Mouse (Mus musculus): ENCODE measurements around the gene Haus6.

Haus6 gene

DNA sequence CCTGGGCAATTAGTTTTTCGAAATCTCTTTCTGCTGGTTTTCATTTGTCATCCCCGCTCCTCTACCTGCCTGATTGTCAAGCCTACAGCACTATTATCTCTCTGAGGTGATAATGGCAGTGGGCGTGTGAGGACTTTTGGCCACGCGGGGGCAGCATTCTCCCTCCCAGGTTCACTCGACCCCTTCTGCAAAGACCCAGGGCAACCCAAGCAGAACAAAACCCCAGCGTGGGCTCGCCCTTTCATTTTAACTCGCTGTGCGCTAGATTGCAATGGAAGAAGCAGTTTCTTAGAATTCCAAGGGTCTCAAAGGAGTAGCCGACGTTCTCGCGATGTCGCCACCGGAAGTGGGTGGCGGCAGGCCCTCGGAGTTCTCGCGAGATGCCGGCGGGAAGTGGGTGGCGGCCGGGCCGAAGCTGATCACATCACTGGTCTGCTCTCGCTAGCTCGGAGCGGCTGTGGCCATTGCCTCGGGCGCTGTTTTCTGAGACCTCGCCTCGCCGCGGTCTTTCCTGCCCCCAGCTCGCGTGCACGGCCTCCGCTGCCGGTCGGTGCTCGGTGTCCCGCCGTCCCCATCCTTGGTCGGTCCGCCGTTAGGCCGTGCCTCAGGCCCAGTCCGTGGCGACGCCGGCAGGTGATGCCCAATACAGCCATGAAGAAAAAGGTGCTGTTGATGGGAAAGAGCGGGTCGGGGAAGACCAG, 36.4 kb downstream of the Haus6 start, which contains the start of gene Rraga:
Gene Rraga, plus strand, starts transcription at position 386 of the 701 bp plus-strand sequence.
- DNase-seq (ENCODE audit: extremely low read depth, insufficient read length, low spot score), result peak; percentile 99

DNA sequence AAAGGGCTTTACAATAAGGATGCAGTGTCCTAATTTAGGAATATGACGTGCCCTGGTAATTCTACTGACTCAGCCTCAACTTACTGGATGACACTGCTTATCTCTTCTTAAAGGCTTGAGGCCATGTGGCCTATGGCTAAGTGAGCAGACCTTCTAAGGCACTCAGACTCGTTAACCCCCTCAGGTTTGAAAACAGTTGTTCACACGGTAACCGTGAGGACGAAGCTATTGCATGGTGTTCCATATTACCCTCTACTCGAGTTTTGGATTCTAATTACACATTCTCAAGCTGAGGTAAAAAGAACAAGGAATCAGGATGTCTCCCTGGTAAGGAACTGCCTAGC, 36.9 kb downstream of the Haus6 start:
- no peak for DNase-seq (ENCODE audit: extremely low read depth, insufficient read length, low spot score)

DNA sequence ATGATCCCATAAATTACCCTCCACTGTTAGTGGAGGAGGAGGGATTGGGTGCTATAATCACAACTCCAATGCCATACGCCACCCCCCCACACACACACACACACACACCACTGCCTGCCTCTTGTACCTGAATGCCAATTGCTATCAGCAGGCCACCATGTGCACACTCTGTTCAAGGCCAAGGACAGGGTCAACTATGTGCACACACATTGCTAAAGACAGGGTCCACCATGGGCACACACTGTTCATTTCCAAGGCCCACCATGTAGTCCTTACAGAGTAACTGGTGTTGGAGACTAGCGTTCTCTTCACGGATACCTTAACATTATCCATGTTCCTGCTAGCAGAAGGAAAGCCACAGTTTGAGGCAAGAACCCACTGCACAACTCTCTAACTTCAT, 50.8 kb downstream of the Haus6 start:
- no peak for DNase-seq (ENCODE audit: extremely low read depth, insufficient read length, low spot score)

DNA sequence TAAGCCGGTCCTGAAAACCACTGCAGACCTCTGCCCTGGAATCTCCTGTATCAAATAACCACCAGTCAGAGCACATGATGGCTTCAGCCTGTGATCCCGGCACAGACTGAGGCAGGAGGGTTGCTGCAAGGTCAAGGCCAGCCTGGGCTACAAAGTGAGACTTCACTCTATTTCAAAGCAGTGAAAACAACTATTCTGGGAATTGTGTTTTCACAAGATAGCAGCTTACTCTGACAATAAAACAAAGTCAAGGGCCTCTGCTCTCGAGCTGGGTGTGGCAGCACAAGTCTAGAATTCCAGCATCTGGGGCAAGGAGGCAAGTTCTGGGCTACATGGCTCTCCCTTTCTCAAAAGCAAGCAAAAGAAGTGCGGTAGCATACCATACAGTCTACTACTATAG, 52.8 kb downstream of the Haus6 start:
- DNase-seq (ENCODE audit: extremely low read depth, insufficient read length, low spot score), result no peak

DNA sequence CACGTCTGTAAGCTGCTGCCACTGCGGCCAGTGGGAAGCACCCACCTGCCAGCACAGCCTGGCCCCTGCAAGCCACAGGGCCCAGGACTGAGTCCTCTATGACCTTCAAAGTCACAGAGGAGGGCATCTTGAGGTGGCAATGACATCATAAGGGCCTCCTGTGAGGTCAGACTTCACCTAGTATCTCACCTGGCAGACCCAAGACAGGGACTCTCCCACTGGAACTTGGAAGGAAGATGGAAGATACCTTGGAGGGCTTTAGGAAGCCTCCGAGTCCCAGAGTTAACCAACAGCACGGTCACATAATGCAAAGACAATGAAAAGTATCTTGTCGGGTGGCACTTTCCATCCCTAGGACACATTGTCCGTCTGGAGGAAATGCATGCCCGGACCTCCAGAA, 53.6 kb downstream of the Haus6 start, which contains the start of gene Saxo1:
Gene Saxo1, minus strand, starts transcription at position 101 of the 400 bp plus-strand sequence.
- no peak for DNase-seq (ENCODE audit: extremely low read depth, insufficient read length, low spot score)

DNA sequence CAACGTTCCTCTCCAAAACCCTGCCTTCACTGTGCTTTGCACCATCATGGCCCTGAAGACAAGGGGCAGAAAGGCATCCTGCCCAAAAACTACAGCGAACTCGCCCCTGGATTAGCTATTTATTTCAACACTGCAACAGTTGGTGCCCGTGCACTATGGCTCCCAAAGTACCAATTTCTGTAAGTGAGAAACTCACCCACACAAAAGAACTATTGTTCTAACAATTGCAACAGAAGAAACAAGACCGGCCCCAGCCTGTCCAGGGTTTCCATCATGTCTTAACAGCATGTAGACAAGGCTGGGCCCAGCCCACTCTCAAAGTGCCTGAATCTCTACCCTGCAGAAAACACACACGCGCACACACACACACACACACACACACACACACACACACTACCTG, 54.5 kb downstream of the Haus6 start:
- no peak for DNase-seq (ENCODE audit: extremely low read depth, insufficient read length, low spot score)

DNA sequence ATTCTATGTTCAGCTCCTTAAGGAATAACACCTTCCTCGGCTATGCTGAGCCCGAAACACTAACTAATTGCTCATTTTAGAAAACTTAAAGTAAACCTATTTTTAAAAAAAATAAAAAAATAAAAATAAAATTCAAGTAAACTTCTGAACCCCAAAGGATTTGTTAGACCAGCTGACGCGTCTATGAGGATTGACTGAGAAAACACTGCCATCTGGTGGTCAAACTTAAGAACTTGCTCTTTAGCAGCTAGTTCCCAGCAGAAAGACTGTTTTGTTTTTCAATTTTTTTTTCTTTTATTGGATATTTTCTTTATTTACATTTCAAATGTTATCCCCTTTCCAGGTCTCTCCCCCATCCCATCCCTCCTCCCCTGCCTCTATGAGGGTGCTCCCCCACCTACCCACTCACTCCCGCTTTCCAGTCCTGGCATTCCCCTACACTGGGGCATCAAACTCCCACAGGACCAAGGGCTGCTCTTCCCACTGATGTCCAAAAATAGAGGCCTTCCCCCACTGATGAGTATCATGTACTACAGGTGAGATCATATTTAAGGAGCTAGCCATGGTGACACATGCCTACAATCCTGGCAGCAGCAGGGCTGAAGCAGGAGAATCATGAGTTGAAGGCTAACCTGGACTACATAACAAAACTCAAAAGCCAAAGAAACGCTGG, 56.7 kb downstream of the Haus6 start:
- DNase-seq (ENCODE audit: extremely low read depth, insufficient read length, low spot score), result no peak

DNA sequence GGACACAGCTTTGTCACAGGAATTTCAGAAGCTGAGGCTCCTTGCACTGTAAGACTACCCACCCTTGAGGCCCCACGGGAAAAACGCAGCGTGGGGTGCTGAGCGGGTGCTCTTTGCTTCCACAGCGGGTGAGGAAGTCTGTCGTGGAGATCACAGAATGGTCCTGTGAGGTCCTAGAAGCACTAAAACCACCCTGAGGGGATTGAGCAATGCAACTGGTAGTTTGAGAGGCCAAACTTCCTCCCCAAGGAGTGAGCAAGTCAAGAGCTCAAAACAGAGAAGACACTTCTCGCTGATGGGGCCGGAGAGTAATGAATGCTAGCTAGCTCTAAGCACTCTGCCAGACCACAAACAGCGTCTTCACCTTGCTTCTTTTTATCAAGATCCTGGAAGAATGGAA, 63.5 kb downstream of the Haus6 start:
- DNase-seq (ENCODE audit: extremely low read depth, insufficient read length, low spot score), result no peak

DNA sequence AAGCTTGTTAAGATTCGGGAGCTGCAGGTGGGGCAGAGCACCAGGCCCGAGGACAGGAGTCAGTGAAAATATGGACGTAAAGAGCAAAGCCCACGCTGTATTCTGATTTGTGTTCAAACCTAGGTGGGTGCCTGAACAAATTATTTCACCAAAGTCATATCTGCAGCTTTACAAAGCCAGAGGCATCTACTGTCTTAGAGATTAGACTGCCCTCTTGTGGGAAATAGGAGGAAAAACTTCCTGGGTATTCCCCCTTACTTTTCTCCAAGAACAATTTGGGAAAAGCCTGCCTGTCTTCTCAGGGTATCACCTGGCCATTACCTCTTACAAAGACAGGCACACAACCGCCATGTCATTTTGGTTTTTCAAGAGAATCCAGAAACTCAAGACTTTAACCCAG, 66.2 kb downstream of the Haus6 start:
- DNase-seq (ENCODE audit: extremely low read depth, insufficient read length, low spot score), result no peak

DNA sequence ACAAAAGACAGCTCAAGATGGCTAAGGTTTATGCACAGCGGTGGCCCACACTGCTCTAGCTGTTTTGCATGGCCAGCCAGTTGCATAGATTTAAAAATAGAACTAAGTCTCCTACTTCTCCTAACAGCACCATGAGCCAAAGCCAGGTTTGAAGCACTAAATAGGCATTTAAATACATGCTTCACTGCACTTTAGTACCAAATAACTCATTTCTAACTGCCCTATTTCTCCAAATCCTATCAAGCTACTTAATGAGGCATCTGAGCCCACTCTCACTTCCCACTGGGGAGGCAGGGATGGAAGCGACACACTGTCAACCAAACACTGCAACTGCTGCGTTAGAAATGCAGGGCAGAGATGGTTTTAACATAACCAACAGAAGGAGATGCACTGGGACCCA, 67.9 kb downstream of the Haus6 start:
- DNase-seq (ENCODE audit: extremely low read depth, insufficient read length, low spot score), result no peak

DNA sequence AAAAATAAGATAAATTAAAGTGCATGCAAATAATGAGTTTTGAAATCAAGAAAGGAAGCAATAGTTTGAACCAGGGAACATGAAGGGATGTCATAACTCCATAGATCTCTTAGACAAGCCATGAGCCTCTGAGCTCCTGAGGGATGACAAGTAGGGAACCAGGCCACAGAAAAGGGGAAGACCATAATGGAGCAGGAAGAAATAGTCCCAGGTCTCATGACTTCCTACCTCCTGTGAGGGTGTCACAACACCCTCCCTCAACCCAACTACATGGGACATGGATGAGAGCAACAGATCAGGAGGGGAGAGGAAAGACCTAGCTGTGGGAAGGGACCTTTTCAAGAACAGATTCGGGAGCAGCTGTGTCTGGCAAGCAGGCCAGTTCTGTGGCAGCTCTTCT, 70.3 kb downstream of the Haus6 start:
- no peak for DNase-seq (ENCODE audit: extremely low read depth, insufficient read length, low spot score)

DNA sequence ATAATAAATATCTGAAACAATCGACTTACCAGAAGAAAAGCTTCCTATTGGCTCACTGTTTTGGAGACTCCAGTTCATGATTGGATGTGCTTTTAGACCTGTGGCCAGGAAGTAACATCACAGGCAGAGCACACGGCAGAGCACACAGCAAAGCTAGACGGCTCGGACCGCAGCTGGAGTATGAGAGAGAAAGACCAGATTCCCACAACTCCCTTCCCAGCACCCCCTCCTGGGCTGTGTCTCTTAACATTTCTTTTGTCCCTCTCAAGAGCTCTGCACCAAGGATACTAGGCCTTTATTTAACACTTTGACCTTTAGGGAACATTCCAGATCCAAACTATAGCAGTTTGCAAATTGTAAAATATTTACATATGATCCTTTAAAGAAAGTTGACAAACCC, 72.9 kb downstream of the Haus6 start:
- no peak for DNase-seq (ENCODE audit: extremely low read depth, insufficient read length, low spot score)

DNA sequence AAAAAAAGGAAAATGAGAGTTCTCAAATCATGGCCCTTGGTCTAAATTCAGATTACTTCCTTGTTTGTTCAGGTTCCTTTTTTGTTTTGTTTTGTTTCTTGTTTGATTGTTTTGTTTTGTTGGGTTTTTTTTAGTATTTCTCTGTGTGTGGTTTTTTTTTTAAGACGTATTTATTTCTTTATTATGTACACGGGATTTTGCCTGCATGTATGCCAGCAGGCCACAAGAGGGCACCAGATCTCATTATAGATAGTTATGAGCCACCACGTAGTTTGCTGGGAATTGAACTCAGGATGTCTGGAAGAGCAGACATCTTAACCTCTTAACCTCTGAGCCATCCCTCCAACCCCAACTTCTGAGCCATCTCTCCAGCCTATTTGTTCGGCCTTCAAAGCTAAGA, 73.9 kb downstream of the Haus6 start:
- DNase-seq (ENCODE audit: extremely low read depth, insufficient read length, low spot score), result no peak

DNA sequence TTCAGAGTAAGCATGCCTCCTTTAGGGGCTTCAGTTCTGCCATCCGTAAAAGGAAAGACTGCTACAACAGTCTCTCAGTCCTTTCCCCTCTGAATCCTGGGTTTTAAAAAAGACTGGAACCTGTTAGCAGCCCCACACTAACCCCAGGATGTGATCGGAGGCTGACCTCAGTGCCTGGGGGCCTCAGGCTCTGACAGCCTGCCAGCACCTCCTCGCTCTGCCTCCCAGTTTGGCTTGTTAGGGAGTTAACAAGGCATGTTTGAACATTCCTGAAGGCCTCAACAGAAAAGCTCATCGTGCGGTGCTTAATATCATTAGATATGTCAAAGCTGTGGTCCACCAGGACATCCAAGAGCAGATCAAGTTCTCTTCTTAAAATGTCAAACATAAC, 77.8 kb downstream of the Haus6 start:
- DNase-seq (ENCODE audit: extremely low read depth, insufficient read length, low spot score), result no peak

DNA sequence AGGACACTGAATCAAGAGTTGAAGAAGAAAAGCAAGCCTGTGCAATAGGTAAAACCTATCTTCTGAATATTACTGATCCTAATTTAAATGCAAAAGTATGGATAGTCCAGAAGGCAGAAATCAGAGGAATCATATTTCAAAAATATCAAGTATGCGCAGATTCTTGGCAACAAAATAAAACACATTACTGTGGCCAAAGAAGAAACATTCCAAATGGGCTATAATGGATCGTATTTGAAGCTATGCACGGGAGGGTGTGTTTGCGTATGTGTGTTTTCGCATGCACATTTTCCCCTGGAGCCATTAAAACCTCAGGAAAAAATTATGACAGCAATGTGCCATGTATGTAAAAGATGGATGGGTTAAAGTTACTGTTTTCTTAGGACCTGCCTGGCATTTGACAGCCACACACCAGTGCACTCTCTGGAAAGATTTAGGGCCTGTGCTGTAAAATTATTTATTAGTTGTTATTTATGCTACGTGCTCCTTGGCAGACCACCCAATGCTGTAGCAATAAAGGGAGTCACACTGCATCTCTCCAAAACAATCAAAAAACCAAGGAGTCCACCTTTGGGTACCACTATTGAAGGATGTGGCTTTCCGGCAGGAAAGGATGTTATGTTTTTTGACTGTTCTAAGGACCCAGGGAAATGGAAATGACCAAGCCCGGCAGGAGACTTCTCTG, 78.3 kb downstream of the Haus6 start:
- no peak for DNase-seq (ENCODE audit: extremely low read depth, insufficient read length, low spot score)

DNA sequence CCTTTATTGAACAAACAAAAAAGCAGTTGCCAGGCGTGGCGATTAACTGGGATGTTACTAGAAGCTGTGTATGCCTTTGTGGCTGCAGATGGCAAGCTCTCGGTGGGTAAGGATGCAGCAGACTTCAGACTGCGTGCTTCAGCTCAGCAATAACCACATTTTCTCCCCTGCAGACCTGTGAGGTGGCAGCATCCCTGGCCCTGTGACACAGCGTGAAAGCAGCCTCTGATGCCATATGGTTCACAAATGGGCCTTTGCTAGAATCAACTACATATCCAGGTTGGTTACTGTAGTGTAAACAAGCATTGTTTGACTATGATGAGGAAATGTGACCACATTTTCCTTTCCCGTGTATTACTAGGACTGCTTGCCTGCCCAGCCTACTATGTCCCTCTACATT, 82.7 kb downstream of the Haus6 start:
- DNase-seq (ENCODE audit: extremely low read depth, insufficient read length, low spot score), result no peak

All from 3134 (cell line).